Mouse (Mus musculus) lung, embryonic 15.5 days (tissue): Measurements from ENCODE around the gene H2-D1. TPM values are rescaled to one million over a fixed set of nuclear protein-coding genes. Genes with fewer than 3 reads are reported as not detected.
A peak's percentile ranks its signal among the peaks of the same experiment; 100 is the strongest.

Experiments
- ATAC-seq: fragments of 200-750 bp; cut with Nextera tagmentation; 2 replicates; pipeline ENCODE4 v1.8.0; 2017; ENCODE audit warnings: moderate number of reproducible peaks, borderline replicate concordance; ENCODE audit not compliant: low FRiP score, low TSS enrichment; ENCODE audit errors: extremely low read depth
- H3K27ac ChIP-seq: fragments of 300-500 bp; sonication (generic); 2 replicates; pipeline ENCODE4 v1.5.1; 2015; ENCODE audit warnings: moderate library complexity, mild to moderate bottlenecking, inconsistent platforms
- H3K27me3 ChIP-seq: fragments of 300-500 bp; sonication (generic); 2 replicates; pipeline ENCODE4 v1.6.1; 2015; ENCODE audit warnings: inconsistent platforms
- H3K36me3 ChIP-seq: fragments of 300-500 bp; sonication (generic); 2 replicates; pipeline ENCODE4 v1.6.1; 2015; ENCODE audit warnings: inconsistent platforms
- H3K4me1 ChIP-seq: fragments of 300-500 bp; sonication (generic); 2 replicates; pipeline ENCODE4 v1.6.1; 2015; ENCODE audit warnings: inconsistent platforms
- H3K4me2 ChIP-seq: fragments of 300-500 bp; sonication (generic); 2 replicates; pipeline ENCODE4 v1.6.1; 2015; ENCODE audit warnings: inconsistent platforms, mild to moderate bottlenecking, moderate library complexity
- H3K4me3 ChIP-seq: fragments of 300-500 bp; sonication (generic); 2 replicates; pipeline ENCODE4 v1.5.1; 2015; ENCODE audit warnings: mild to moderate bottlenecking, inconsistent platforms
- H3K9ac ChIP-seq: fragments of 300-500 bp; sonication (generic); 2 replicates; pipeline ENCODE4 v1.6.1; 2015; ENCODE audit warnings: inconsistent platforms
- H3K9me3 ChIP-seq: fragments of 300-500 bp; sonication (generic); 2 replicates; pipeline ENCODE4 v1.6.1; 2016; ENCODE audit warnings: inconsistent platforms
- WGBS: fragments of 180-500 bp; shearing (Covaris S2); methylation state at CpG from one replicate; pipeline ENCODE4 v1.1.7; 2015; 5-methylcytosine and 5-hydroxymethylcytosine counted together
- polyA plus RNA-seq: library from polyadenylated mRNA; unstranded; fragments of >200 nt; fragmentation: Nextera tagmentation; extraction: Ambion mirVana; gene quantifications from 2 replicates; pipeline ENCODE4 v1.2.1, GENCODE M21; 2015

The H2-D1 gene
- polyA plus RNA-seq, 1 experiment from 2014 or later: 138 TPM

DNA sequence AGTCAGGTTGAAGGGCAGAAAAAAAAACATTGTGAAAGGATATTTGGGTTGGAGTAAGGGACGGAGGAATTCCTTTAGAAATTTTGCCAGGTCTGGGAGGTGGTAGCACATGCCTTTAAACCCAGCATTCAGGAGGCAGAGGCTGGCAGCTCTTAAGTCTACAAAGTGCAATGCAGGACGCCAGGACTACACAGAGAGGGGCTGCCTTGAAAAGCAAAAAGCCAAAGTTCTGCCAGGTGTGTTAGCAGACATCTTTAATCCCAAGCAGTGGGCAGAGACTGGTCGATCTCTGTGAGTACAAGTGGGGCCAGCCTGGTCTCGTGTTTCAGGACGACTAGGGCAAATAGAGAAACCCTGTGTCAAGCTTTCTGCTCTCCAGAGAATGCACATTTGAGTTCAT, 10.5 kb upstream of the H2-D1 start:
- H3K4me2 ChIP-seq: no peak overlapping the region
- H3K4me3 ChIP-seq: no peak overlapping the region
- H3K27ac ChIP-seq: no peak overlapping the region
- peaks cover 68% of the 10 kb centered on the region for H3K36me3 ChIP-seq
- no peak for ATAC-seq
- 78% methylated on average over 5 of the region's 5 CpGs for WGBS
- no peaks in the 10 kb centered on the region for H3K4me1 ChIP-seq
- no peaks in the 10 kb centered on the region for H3K27me3 ChIP-seq
- H3K9me3 ChIP-seq: no peaks in the 10 kb centered on the region
- H3K9ac ChIP-seq: no peak overlapping the region

GRCm38 (mm10) chr17:35252619-35253292, 9.8 kb upstream of the H2-D1 start:
- Histone ChIP-seq H3K4me1 (no peaks in the 10 kb centered on the region), H3K36me3 (peaks cover 60% of the 10 kb centered on the region), H3K9me3 (no peaks in the 10 kb centered on the region), H3K4me3 (no peak overlapping the region), H3K9ac (no peak overlapping the region), H3K27me3 (no peaks in the 10 kb centered on the region), H3K4me2 (no peak overlapping the region), H3K27ac (no peak overlapping the region)
- ATAC-seq: no peak
- WGBS: 70% methylated on average over 18 of the region's 18 CpGs

GRCm38 (mm10) chr17:35253293-35254093, 9.0 kb upstream of the H2-D1 start:
- Histone ChIP-seq H3K4me2 (no peak overlapping the region), H3K9me3 (no peaks in the 10 kb centered on the region), H3K36me3 (peaks cover 52% of the 10 kb centered on the region), H3K27ac (no peak overlapping the region), H3K27me3 (no peaks in the 10 kb centered on the region), H3K9ac (no peak overlapping the region), H3K4me1 (no peaks in the 10 kb centered on the region), H3K4me3 (no peak overlapping the region)
- WGBS: 80% methylated on average over 32 of the region's 32 CpGs
- no peak for ATAC-seq

GRCm38 (mm10) chr17:35254241-35255098, 8.1 kb upstream of the H2-D1 start:
- 58% methylated on average over 11 of the region's 11 CpGs for WGBS

DNA sequence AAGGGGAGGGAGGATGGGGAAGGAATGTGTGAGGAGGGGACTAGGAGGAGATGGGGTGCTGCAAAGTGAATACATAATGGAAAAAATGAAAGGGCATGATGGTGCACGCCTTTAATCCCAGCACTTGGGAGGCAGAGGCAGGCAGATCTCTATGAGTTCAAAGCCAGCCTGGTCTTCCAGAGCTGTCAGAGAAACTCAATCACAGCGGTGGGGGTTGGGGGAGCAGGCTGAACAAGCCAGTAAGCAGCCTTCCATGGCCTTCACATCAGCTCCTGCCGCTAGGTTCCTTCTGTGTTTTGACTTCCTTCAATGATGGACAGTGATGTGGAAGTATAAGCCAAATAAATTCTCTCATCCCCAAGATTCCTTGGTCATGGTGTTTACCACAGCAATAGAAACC, 7.2 kb upstream of the H2-D1 start:
- no peak overlapping the region for H3K27ac ChIP-seq
- 64% methylated on average over 3 of the region's 3 CpGs for WGBS
- no peak overlapping the region for H3K9ac ChIP-seq
- peaks cover 34% of the 10 kb centered on the region for H3K36me3 ChIP-seq
- no peaks in the 10 kb centered on the region for H3K9me3 ChIP-seq
- H3K4me1 ChIP-seq: no peaks in the 10 kb centered on the region
- ATAC-seq: no peak
- no peaks in the 10 kb centered on the region for H3K27me3 ChIP-seq
- no peak overlapping the region for H3K4me2 ChIP-seq
- no peak overlapping the region for H3K4me3 ChIP-seq

More at GRCm38 (mm10) chr17:35254241-35255098, 8.1 kb upstream of the H2-D1 start:
- Histone ChIP-seq H3K27ac (no peak overlapping the region), H3K9me3 (no peaks in the 10 kb centered on the region), H3K4me1 (no peaks in the 10 kb centered on the region), H3K36me3 (peaks cover 43% of the 10 kb centered on the region), H3K9ac (no peak overlapping the region), H3K4me2 (no peak overlapping the region), H3K27me3 (no peaks in the 10 kb centered on the region), H3K4me3 (no peak overlapping the region)
- ATAC-seq: 0 out of 2 replicates have a peak, but pooled peaks have one; percentile 6

DNA sequence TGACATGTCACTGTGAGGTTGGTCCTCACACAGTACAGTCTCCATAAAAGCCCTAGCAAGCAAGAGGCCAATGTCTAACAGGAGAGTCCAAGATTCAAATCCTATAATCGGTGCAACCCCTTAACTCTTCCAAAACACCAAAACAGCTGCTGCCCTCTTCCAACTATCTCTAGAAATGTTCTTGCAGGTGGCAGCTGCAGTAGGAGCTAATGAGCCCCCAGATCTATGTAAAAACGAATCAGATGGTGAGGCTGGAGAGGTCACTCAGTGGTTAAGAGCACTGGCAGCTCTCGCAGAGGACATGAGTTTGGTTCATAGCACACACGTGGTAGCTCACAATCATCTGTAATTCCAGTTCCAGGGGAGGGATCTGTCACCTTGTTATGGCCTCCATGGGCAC, 6.8 kb upstream of the H2-D1 start:
- Histone ChIP-seq H3K9me3 (no peaks in the 10 kb centered on the region), H3K4me2 (no peak overlapping the region), H3K9ac (no peak overlapping the region), H3K4me3 (no peak overlapping the region), H3K27ac (no peak overlapping the region), H3K27me3 (no peaks in the 10 kb centered on the region), H3K36me3 (peaks cover 30% of the 10 kb centered on the region), H3K4me1 (no peaks in the 10 kb centered on the region)
- ATAC-seq: no peak
- WGBS: 47% methylated on average over 4 of the region's 4 CpGs

DNA sequence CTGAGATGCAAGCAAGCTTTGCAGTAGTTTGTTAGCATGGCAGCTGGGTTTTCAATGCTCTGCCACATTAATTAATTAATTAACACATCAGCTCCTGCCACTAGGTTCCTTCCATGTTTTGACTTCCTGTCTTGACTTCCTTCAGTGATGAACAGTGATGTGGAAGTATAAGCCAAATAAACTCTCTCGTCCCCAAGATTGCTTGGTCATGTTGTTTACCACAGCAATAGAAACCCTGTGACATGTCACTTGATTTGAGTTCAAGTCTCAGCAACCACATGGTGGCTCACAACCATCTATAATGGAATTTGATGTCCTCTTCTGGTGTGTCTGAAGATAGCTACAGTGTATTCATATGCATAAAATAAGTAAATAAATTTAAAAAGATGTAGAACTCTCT, 5.2 kb upstream of the H2-D1 start:
- Histone ChIP-seq H3K4me3 (no peak overlapping the region), H3K36me3 (peaks cover 15% of the 10 kb centered on the region), H3K27me3 (peaks cover 9% of the 10 kb centered on the region; the same call in 1 of the 2 replicates), H3K9ac (no peak overlapping the region), H3K27ac (no peak overlapping the region), H3K4me2 (no peak overlapping the region), H3K4me1 (0 out of 2 replicates have a peak, but pooled peaks cover 1% of the 10 kb centered on the region), H3K9me3 (no peaks in the 10 kb centered on the region)
- 28% methylated on average over 1 of the region's 1 CpGs for WGBS
- ATAC-seq: no peak

- Histone ChIP-seq H3K9me3 (no peaks in the 10 kb centered on the region), H3K4me2 (peak overlapping the region; percentile 42), H3K36me3 (peaks cover 9% of the 10 kb centered on the region), H3K27me3 (peaks cover 10% of the 10 kb centered on the region; the same call in 1 of the 2 replicates), H3K4me1 (0 out of 2 replicates have a peak, but pooled peaks cover 5% of the 10 kb centered on the region), H3K9ac (no peak overlapping the region; the same call in 1 of the 2 replicates), H3K27ac (no peak overlapping the region), H3K4me3 (peak overlapping the region; percentile 18)
- ATAC-seq: no peak
- WGBS: 14% methylated on average over 17 of the region's 17 CpGs
Measured at GRCm38 (mm10) chr17:35257824-35258491, 4.6 kb upstream of the H2-D1 start.

GRCm38 (mm10) chr17:35258492-35259478, 3.7 kb upstream of the H2-D1 start:
- Histone ChIP-seq H3K4me3 (no peak overlapping the region), H3K36me3 (peaks cover 1% of the 10 kb centered on the region), H3K9me3 (no peaks in the 10 kb centered on the region), H3K4me1 (0 out of 2 replicates have a peak, but pooled peaks cover 5% of the 10 kb centered on the region), H3K9ac (no peak overlapping the region), H3K27ac (no peak overlapping the region), H3K4me2 (peak overlapping the region; percentile 42; the same call in 1 of the 2 replicates), H3K27me3 (peaks cover 18% of the 10 kb centered on the region; the same call in 1 of the 2 replicates)
- WGBS: 53% methylated on average over 13 of the region's 14 CpGs
- no peak for ATAC-seq

DNA sequence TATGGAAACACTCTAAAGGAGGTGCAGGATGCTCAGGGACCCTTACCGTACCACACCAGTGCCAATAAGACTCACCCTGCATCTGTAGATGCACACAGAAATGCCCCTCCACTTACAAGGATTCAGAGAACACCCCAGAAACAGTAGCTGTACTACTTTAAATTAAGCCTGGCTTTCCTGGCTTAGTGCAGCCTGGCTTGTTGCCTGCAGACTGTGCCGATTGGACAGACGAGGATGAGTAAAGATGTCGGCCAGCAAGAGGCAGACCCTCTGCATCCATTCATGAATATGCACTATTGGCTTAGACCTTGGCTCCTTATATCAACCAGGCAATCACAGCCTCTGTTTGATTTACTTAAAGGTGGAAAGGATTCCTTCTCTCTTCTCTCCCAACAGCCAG, 2.9 kb upstream of the H2-D1 start:
- Histone ChIP-seq H3K36me3 (no peaks in the 10 kb centered on the region), H3K4me3 (no peak overlapping the region), H3K9me3 (no peaks in the 10 kb centered on the region), H3K27me3 (peaks cover 26% of the 10 kb centered on the region; the same call in 1 of the 2 replicates), H3K4me2 (no peak overlapping the region), H3K9ac (no peak overlapping the region), H3K4me1 (0 out of 2 replicates have a peak, but pooled peaks cover 5% of the 10 kb centered on the region), H3K27ac (no peak overlapping the region)
- 73% methylated on average over 4 of the region's 4 CpGs for WGBS
- no peak for ATAC-seq
